Mouse (Mus musculus) megakaryocyte, embryonic 14.5 days (primary cell): ENCODE data around the gene Slc7a10. TPM values are rescaled to one million over a fixed set of nuclear protein-coding genes. Genes with fewer than 3 reads are reported as not detected.

Source experiments
- H3K27me3 ChIP-seq: replicated peaks from 2 replicates; pipeline ENCODE3; 2012; ENCODE audit warnings: inconsistent platforms
- H3K36me3 ChIP-seq: replicated peaks from 2 replicates; pipeline ENCODE3; 2012; ENCODE audit warnings: low read length, inconsistent platforms, mixed read lengths
- H3K4me1 ChIP-seq: 2 replicates; pipeline ENCODE4 v1.6.1; 2012; ENCODE audit warnings: inconsistent platforms
- H3K4me3 ChIP-seq: replicated peaks from 2 replicates; pipeline ENCODE3; 2012; ENCODE audit warnings: moderate library complexity, mild to moderate bottlenecking, inconsistent platforms
- H3K9me3 ChIP-seq: 2 replicates; pipeline ENCODE4 v1.6.1; 2012; ENCODE audit warnings: inconsistent platforms
- FLI1 ChIP-seq: IDR thresholded peaks from 2 replicates; pipeline ENCODE4 v1.6.1; 2012; ENCODE audit warnings: low read length, inconsistent platforms, mixed read lengths
- GATA1 ChIP-seq: IDR thresholded peaks from 3 replicates; pipeline ENCODE4 v1.6.1; 2012; ENCODE audit warnings: mixed read lengths, low read length, inconsistent platforms, borderline replicate concordance
- polyA plus RNA-seq: library from polyadenylated mRNA; stranded (reverse); fragments of >175 nt; gene quantifications from 2 replicates; pipeline ENCODE4 v1.2.3, GENCODE M21; 2012; ENCODE audit warnings: low replicate concordance; ENCODE audit not compliant: insufficient read depth

Gene Slc7a10
- polyA plus RNA-seq, 1 experiment, result not detected

DNA sequence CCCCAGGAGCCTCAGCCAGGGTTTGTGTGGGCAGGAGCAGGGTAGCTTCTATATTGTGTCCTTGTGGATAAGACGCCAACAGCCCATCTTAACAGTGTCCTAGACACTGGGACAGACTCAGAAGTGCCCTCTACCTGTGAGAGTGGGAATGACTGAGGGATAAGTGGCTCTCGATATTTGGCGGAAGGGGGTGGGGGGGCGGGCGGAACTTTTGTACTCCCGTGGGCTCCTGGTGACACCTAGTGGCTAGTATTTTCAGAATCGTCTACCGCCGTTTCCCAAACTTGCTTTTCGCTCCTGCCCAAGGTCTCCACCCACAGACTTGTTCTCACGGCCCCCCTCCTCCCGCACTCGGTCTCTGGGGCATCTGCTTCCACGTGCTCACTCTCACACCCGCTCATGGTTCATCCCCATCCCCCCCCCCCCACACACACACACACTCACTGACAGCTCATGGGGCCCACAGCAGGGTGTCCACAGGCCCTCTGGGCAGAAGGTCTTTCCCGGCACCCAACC is 14.3 kb upstream of the Slc7a10 start:
- no peaks in the 10 kb centered on the region for H3K36me3 ChIP-seq
- no peaks in the 10 kb centered on the region for H3K9me3 ChIP-seq
- peaks cover 81% of the 10 kb centered on the region for H3K27me3 ChIP-seq
- no peak for TF ChIP-seq FLI1
- no peak for TF ChIP-seq GATA1
- H3K4me3 ChIP-seq, result peak overlapping the region; percentile 76
- peaks cover 23% of the 10 kb centered on the region for H3K4me1 ChIP-seq

DNA sequence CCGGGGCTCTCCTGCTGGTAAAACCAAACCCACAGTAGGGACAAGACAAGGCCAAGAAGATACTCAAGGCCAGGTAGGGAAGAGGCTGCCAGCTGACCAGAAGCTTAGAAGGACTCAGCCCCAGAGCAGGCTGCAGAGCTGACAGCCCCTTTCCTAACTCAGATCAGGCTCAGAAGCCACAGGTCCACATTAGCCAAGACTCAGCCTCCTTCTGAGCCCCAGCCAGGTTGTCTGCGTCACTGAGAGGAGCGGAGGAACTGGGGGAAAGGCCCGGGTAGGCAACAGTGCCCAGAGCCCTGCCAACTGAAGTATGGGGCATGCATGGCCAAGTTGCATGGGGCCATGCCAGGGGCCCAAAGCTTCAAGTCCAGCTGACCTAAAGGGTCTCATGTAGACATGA is 13.7 kb upstream of the Slc7a10 start:
- Histone ChIP-seq H3K4me1 (peaks cover 23% of the 10 kb centered on the region), H3K27me3 (peaks cover 78% of the 10 kb centered on the region), H3K36me3 (no peaks in the 10 kb centered on the region), H3K4me3 (no peak overlapping the region), H3K9me3 (no peaks in the 10 kb centered on the region)
- TF ChIP-seq GATA1 (no peak), FLI1 (no peak)

- peaks cover 17% of the 10 kb centered on the region for H3K4me1 ChIP-seq
- TF ChIP-seq GATA1 (no peak), FLI1 (no peak)
- peaks cover 17% of the 10 kb centered on the region; the same call in 1 of the 2 replicates for H3K9me3 ChIP-seq
- H3K27me3 ChIP-seq, result peaks cover 65% of the 10 kb centered on the region
- no peaks in the 10 kb centered on the region for H3K36me3 ChIP-seq
- H3K4me3 ChIP-seq, result no peak overlapping the region
Measured at GRCm38 (mm10) chr7:35175533-35175932, 10.7 kb upstream of the Slc7a10 start.

DNA sequence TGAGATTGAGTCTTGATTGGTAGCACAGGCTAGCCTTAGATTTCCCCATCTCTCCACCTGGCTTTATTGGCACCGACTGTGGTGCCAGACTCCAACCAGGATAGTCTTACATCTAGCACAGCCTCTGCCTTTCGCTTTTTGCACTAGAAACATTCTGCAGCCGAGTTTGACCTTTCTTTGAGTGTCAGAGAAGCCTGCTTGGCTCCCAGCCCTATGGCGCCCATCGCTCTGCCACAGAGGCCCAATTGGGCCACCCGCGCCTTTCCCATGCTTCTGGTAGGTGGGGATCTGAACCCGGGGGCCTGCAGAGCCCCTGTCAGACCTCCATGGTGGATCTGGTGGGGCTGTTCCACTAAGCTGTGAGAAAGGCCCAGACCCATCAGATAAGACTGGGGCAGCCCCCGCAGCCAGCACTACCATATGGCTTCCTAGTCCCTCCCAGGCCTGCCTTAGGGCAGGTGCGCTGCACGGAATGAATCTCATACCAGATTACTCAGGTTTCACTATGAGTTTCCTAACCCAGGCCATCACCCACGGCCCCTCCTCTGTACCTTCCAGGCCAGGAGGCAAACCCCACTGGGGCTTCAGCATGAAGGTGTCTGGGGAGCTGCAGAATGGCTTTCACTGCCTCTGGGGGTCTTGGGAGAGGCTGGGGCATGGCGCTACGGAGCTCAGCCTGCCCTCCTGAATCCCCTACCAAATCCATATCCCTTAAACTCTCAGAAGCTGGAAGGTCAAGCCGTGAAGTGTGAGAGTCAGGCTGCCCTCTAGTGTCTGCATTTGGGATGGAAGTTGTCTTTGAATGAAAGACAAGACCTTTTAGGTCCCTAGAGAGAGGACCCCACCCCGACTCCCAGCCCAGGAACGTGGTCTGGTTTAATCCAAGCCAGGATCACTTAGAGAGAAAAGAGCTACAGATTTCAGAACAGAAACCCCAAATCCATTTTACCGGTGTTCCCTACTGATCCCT is 9.5 kb upstream of the Slc7a10 start:
- H3K27me3 ChIP-seq, result peaks cover 53% of the 10 kb centered on the region
- no peaks in the 10 kb centered on the region for H3K36me3 ChIP-seq
- H3K4me3 ChIP-seq, result no peak overlapping the region
- H3K9me3 ChIP-seq, result peaks cover 17% of the 10 kb centered on the region; the same call in 1 of the 2 replicates
- TF ChIP-seq GATA1 (no peak), FLI1 (no peak)
- H3K4me1 ChIP-seq, result peaks cover 15% of the 10 kb centered on the region

GRCm38 (mm10) chr7:35184833-35185724 is 1.1 kb upstream of the Slc7a10 start:
- Histone ChIP-seq H3K36me3 (no peaks in the 10 kb centered on the region), H3K27me3 (peaks cover 69% of the 10 kb centered on the region), H3K9me3 (peaks cover 40% of the 10 kb centered on the region), H3K4me3 (peak overlapping the region; percentile 50), H3K4me1 (peaks cover 11% of the 10 kb centered on the region)
- TF ChIP-seq GATA1 (no peak), FLI1 (no peak)

GRCm38 (mm10) chr7:35189699-35190098 is 3.5 kb downstream of the Slc7a10 start:
- peaks cover 83% of the 10 kb centered on the region for H3K27me3 ChIP-seq
- no peaks in the 10 kb centered on the region for H3K36me3 ChIP-seq
- no peak for TF ChIP-seq FLI1
- TF ChIP-seq GATA1, result no peak
- H3K4me1 ChIP-seq, result peaks cover 11% of the 10 kb centered on the region
- H3K4me3 ChIP-seq, result no peak overlapping the region
- H3K9me3 ChIP-seq, result peaks cover 19% of the 10 kb centered on the region

DNA sequence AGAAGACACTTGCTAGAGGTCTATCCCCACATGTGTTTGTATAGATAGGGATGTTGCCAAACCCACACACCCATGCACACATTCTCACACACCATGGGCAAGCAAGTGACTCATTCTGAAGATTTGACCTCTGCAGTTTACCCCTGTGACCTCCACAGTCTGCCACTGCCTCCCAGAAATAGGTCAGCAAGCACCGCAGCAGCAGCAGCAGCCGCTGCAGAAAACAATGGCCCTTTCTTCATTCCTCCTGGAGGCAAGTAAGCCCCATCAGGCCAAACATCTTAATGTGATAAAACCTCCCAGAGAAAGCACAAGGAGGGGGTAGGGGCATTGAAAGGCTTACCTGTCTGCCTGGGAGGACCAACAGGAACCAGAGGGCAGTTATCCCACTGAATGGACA is 5.1 kb downstream of the Slc7a10 start:
- H3K27me3 ChIP-seq, result peaks cover 74% of the 10 kb centered on the region
- H3K36me3 ChIP-seq, result no peaks in the 10 kb centered on the region
- no peaks in the 10 kb centered on the region for H3K4me1 ChIP-seq
- H3K9me3 ChIP-seq, result 0 out of 2 replicates have a peak, but pooled peaks cover 6% of the 10 kb centered on the region
- no peak overlapping the region for H3K4me3 ChIP-seq
- TF ChIP-seq FLI1, result no peak

GRCm38 (mm10) chr7:35197022-35197421 is 10.8 kb downstream of the Slc7a10 start:
- H3K36me3 ChIP-seq, result no peaks in the 10 kb centered on the region
- no peaks in the 10 kb centered on the region for H3K4me1 ChIP-seq
- no peak overlapping the region for H3K4me3 ChIP-seq
- H3K9me3 ChIP-seq, result no peaks in the 10 kb centered on the region
- peaks cover 45% of the 10 kb centered on the region for H3K27me3 ChIP-seq
- no peak for TF ChIP-seq FLI1
- no peak for TF ChIP-seq GATA1

DNA sequence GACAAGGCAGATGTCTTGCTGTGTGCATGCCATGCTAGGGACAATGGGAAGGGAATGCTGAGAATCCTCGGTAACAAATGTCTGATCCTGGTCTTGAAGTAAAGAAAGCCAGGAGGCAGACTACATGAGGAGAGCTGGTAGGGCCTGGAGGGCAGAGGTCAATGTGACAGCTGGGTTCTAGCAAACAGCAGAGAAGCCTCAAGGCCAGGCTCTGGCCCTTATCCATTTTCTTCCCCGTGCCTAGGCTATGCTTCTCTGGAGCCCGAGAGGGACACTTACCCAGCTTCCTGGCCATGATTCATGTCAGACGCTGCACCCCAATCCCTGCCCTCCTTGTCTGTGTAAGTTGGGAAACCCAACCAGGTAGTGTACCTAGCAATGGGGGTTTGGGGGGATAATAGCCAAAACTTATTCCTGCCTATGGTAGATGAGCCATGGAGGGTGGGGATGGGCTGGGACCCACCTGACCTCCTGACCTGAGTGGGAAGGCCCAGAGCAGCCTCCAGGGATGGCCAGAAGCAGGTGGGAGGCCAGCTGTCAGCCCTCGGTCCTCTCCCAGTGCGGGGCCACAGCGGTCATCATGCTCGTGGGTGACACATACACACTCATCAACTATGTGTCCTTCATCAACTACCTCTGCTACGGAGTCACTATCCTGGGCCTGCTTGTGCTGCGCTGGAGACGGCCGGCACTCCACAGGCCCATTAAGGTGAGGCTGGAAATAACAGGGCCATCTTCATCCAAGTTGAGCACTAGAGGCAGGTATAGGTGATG is 13.0 kb downstream of the Slc7a10 start:
- H3K4me1 ChIP-seq, result no peaks in the 10 kb centered on the region
- no peak overlapping the region for H3K4me3 ChIP-seq
- no peak for TF ChIP-seq GATA1
- TF ChIP-seq FLI1, result no peak
- H3K36me3 ChIP-seq, result no peaks in the 10 kb centered on the region
- H3K9me3 ChIP-seq, result peaks cover 5% of the 10 kb centered on the region
- peaks cover 43% of the 10 kb centered on the region for H3K27me3 ChIP-seq
